Mouse (Mus musculus) neural tube, embryonic 11.5 days (tissue): ENCODE data around the gene B4galnt2. TPM values are rescaled to one million over a fixed set of nuclear protein-coding genes. Genes with fewer than 3 reads are reported as not detected.

Experiments used
- ATAC-seq: fragments of 200-750 bp; cut with Nextera tagmentation; 2 replicates; pipeline ENCODE4 v1.8.0; 2017; ENCODE audit warnings: moderate number of reproducible peaks, mild to moderate bottlenecking, moderate TSS enrichment, moderate library complexity; ENCODE audit not compliant: insufficient read depth, low FRiP score, low TSS enrichment
- DNase-seq: peaks from one replicate; pipeline ENCODE4 v3.0.0-alpha.2; 2015; ENCODE audit warnings: low spot score
- H3K27ac ChIP-seq: fragments of 300-500 bp; sonication (generic); 2 replicates; pipeline ENCODE4 v1.5.1; 2014; ENCODE audit warnings: low read depth, mild to moderate bottlenecking, low read length
- H3K27me3 ChIP-seq: fragments of 300-500 bp; sonication (generic); 2 replicates; pipeline ENCODE4 v1.6.1; 2014; ENCODE audit warnings: mild to moderate bottlenecking, low read length, mixed read lengths; ENCODE audit not compliant: control insufficient read depth, insufficient read depth
- H3K36me3 ChIP-seq: fragments of 300-500 bp; sonication (generic); 2 replicates; pipeline ENCODE4 v1.6.1; 2014; ENCODE audit warnings: mild to moderate bottlenecking, low read length, moderate library complexity, mixed read lengths; ENCODE audit not compliant: control insufficient read depth, insufficient read depth
- H3K4me1 ChIP-seq: fragments of 300-500 bp; sonication (generic); 2 replicates; pipeline ENCODE4 v1.6.1; 2014; ENCODE audit warnings: low read length, mixed read lengths; ENCODE audit not compliant: control insufficient read depth, insufficient read depth
- H3K4me2 ChIP-seq: fragments of 300-500 bp; sonication (generic); 2 replicates; pipeline ENCODE4 v1.6.1; 2014; ENCODE audit warnings: low read depth, mild to moderate bottlenecking, moderate library complexity
- H3K4me3 ChIP-seq: fragments of 300-500 bp; sonication (generic); 2 replicates; pipeline ENCODE4 v1.5.1; 2014; ENCODE audit warnings: low read depth, low read length
- H3K9ac ChIP-seq: fragments of 300-500 bp; sonication (generic); 2 replicates; pipeline ENCODE4 v1.6.1; 2014; ENCODE audit warnings: mild to moderate bottlenecking, low read length
- H3K9me3 ChIP-seq: fragments of 300-500 bp; sonication (generic); 2 replicates; pipeline ENCODE4 v1.6.1; 2016; ENCODE audit warnings: low read length; ENCODE audit not compliant: control insufficient read depth
- WGBS: fragments of 180-500 bp; shearing (Covaris S2); extraction: QIAGEN DNeasy Blood & Tissue Kit; methylation state at CpG from one replicate; pipeline ENCODE4 v1.1.7; 2014; 5-methylcytosine and 5-hydroxymethylcytosine counted together
- polyA plus RNA-seq: library from polyadenylated mRNA; unstranded; fragments of >200 nt; fragmentation: Nextera tagmentation; extraction: Ambion mirVana; gene quantifications from 2 replicates; pipeline ENCODE4 v1.2.1, GENCODE M21; 2014

The B4galnt2 gene
- polyA plus RNA-seq, 1 experiment from 2014 or later = not detected

DNA sequence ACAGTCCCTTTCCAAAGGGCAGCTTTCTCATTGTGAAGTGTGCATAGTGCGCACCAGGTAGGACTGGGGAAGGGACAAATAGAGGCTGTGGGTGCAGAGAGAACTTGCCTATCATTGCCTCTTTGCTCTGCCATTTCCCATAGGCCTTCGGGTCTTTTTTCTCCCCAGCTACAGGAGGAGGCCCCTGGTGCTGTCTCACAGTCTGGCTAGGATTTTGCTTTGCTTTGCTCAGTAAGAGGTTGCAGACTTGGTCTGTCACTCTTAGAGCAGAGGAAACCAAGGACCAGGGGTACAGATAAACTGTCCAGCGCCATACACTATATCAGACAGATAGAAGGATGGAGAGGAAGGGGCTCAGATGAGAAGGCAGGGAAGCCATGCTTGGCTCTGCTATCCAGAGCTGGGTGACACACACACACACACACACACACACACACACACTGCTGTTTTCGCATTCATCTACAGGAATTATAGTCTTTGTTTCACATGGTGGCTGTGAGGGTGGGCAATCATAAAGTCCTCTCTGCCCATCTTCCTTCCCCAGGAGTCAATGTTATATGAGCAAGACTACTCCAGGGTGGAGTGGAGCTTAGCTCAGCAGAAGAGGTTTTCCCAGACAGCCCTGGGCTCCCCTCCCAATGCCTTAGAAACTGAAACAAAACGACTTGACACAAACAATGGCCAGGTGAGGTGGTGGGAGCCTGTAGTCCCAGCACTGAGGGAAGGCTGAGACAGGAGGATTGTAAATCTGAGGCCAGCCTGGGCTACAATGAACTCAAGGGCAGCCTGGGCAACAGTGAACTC, 73.8 kb downstream of the B4galnt2 start:
- H3K4me3 ChIP-seq = no peak overlapping the region
- 80% methylated on average over 5 of the region's 5 CpGs for WGBS
- no peaks in the 10 kb centered on the region for H3K9me3 ChIP-seq
- no peaks in the 10 kb centered on the region for H3K4me1 ChIP-seq
- H3K36me3 ChIP-seq = no peaks in the 10 kb centered on the region
- no peak for ATAC-seq
- no peak overlapping the region for H3K27ac ChIP-seq
- no peak overlapping the region for H3K9ac ChIP-seq
- peaks cover 4% of the 10 kb centered on the region for H3K27me3 ChIP-seq
- no peak for DNase-seq
- no peak overlapping the region; the same call in 1 of the 2 replicates for H3K4me2 ChIP-seq

DNA sequence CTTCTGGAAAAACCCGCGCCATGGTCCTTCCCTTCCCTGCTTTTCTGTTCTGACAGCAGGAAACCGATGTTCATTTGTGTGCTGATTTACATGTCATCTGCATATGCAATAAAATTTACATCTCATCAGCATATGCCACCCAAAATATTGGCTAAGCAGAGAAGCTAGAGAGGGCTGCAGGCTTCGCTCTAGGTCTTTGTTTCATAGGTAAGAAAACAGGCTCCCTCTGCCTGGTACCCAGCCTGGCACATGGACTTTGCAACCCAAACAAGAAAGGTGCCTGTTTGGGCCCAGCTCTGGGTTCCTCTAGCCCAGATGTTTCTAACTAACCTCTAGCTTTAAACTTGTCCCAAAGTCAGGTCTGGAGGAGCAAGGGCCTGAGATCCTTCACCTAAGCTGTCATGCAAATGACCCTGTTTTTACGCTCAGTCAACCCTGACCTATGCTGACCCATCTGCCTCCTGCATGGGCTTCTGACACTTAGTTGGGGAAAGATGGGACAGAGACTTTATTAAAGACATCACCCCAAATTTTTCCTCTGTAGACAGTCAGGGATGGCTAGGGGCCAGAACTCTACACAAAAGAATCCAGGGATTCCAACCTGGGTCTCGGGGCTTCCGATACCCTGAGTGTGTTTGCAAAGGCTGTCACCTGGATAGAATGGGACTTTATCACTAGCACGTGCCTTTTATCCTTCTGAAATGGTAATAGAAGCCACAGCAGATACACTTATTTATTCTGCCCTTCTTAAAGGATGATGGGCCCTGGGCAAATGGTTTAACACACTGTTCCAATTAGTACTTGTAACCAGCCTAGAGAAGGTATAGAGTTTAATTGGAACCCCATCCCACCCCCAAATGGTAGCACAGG, 75.5 kb downstream of the B4galnt2 start:
- DNase-seq (no peak), ATAC-seq (no peak)
- H3K9ac ChIP-seq = no peak overlapping the region
- H3K27ac ChIP-seq = no peak overlapping the region
- H3K4me3 ChIP-seq = no peak overlapping the region
- no peak overlapping the region for H3K4me2 ChIP-seq
- H3K4me1 ChIP-seq = no peaks in the 10 kb centered on the region
- WGBS = 79% methylated on average over 8 of the region's 8 CpGs
- no peaks in the 10 kb centered on the region for H3K9me3 ChIP-seq
- H3K27me3 ChIP-seq = peaks cover 20% of the 10 kb centered on the region
- no peaks in the 10 kb centered on the region for H3K36me3 ChIP-seq

DNA sequence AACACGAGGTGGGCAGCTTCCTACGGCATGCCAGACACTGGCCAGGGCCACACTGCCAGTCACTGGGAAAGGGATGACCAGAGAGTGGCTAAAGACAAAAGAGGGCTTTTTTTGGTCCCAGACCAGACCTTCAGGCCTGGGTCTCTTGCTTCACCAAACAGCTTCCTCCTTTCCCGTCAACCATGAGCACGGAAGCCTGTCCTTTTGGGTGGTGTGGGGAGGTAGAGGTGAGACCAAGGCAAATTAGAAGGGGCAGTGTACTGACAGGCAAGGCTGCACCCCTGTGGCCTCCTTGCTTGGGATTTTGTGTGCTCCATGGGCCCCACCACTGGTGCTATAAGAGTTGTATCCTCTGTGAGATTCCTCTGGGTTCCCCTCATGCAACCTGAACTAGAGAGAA, 76.1 kb downstream of the B4galnt2 start:
- WGBS = 85% methylated on average over 4 of the region's 4 CpGs
- no peak overlapping the region for H3K4me3 ChIP-seq
- no peak overlapping the region for H3K4me2 ChIP-seq
- H3K27me3 ChIP-seq = peaks cover 27% of the 10 kb centered on the region
- DNase-seq (no peak), ATAC-seq (no peak)
- H3K27ac ChIP-seq = no peak overlapping the region
- no peak overlapping the region for H3K9ac ChIP-seq
- no peaks in the 10 kb centered on the region; the same call in 1 of the 2 replicates for H3K4me1 ChIP-seq
- H3K9me3 ChIP-seq = no peaks in the 10 kb centered on the region
- no peaks in the 10 kb centered on the region for H3K36me3 ChIP-seq

DNA sequence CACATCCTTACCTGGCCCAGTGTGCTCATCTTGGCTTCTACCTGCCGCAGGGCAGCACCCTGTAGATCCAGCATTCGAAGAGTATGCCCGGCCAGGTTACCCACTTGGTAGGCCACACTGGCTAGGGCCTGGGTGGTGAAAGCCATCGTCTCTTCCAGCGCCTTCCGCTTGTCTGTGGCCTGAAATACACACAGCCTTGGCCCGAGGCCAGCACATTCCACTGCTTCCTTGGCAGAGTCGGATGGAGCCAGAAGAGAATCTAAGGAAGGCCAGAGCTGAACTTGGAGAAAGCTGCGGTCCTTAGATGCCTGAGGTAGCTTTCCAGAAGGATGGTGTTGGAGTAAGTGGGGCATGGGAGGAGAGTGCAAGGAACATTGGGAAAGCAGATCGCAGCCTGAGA, 77.6 kb downstream of the B4galnt2 start, which contains the start of gene Gngt2:
Gene Gngt2, plus strand, starts transcription at position 158 of the 400 bp plus-strand sequence.
- WGBS = 86% methylated on average over 10 of the region's 10 CpGs
- Histone ChIP-seq H3K4me3 (no peak within 1 kb of the TSS), H3K4me2 (no peak within 1 kb of the TSS), H3K36me3 (no peaks in the 10 kb centered on the region), H3K9ac (no peak within 1 kb of the TSS), H3K27me3 (peaks cover 42% of the 10 kb centered on the region), H3K27ac (no peak within 1 kb of the TSS), H3K9me3 (no peaks in the 10 kb centered on the region), H3K4me1 (no peaks in the 10 kb centered on the region; the same call in 1 of the 2 replicates)
- DNase-seq = no peak
- no peak for ATAC-seq

DNA sequence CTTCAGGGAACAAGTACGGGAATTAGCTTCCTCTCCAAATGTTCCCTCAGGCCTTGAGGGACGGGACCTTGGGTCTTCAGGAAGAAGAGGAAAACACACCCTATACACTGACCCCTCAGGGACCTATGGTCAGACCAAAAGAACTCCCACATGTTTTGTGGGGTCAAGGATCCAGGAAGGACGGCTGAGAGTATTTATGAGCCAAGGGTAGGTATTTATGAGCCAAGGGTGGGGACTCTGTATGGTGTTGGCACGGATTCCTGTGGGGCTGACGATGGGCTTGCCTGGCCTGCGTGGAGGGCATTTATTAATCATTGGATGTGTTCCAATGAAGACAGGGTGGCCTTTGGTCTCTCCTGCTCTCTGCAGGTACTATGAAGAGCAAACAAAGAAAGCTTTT, 78.3 kb downstream of the B4galnt2 start:
- no peaks in the 10 kb centered on the region for H3K36me3 ChIP-seq
- no peaks in the 10 kb centered on the region for H3K9me3 ChIP-seq
- ATAC-seq (no peak), DNase-seq (no peak)
- H3K27me3 ChIP-seq = peaks cover 48% of the 10 kb centered on the region
- no peaks in the 10 kb centered on the region; the same call in 1 of the 2 replicates for H3K4me1 ChIP-seq
- no peak overlapping the region for H3K27ac ChIP-seq
- no peak overlapping the region for H3K4me2 ChIP-seq
- no peak overlapping the region for H3K9ac ChIP-seq
- 71% methylated on average over 6 of the region's 6 CpGs for WGBS
- H3K4me3 ChIP-seq = no peak overlapping the region

DNA sequence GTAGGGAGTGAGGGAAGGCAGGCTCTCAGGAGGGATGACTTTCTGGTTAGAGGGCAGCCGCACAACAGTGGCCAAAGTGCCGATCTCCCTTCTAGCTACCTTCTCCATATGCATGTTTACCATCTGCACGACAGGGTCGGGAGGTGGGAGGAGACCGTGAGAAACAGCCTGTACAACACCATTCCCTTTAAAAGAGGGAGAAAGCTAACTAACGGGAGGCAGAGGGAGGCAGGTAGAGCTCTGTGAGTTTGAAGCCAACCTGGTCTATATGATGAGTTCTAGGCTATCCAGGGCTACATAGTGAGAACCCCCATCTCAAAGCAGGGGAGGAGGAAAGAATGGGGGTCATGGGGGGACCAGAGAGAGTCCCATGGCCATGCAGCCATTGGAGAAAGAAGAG, 78.9 kb downstream of the B4galnt2 start:
- 44% methylated on average over 6 of the region's 6 CpGs for WGBS
- Histone ChIP-seq H3K27me3 (peaks cover 54% of the 10 kb centered on the region), H3K4me3 (no peak overlapping the region), H3K9ac (no peak overlapping the region), H3K27ac (no peak overlapping the region), H3K4me1 (peaks cover 3% of the 10 kb centered on the region), H3K36me3 (no peaks in the 10 kb centered on the region), H3K4me2 (no peak overlapping the region), H3K9me3 (no peaks in the 10 kb centered on the region)
- DNase-seq (no peak), ATAC-seq (no peak)

DNA sequence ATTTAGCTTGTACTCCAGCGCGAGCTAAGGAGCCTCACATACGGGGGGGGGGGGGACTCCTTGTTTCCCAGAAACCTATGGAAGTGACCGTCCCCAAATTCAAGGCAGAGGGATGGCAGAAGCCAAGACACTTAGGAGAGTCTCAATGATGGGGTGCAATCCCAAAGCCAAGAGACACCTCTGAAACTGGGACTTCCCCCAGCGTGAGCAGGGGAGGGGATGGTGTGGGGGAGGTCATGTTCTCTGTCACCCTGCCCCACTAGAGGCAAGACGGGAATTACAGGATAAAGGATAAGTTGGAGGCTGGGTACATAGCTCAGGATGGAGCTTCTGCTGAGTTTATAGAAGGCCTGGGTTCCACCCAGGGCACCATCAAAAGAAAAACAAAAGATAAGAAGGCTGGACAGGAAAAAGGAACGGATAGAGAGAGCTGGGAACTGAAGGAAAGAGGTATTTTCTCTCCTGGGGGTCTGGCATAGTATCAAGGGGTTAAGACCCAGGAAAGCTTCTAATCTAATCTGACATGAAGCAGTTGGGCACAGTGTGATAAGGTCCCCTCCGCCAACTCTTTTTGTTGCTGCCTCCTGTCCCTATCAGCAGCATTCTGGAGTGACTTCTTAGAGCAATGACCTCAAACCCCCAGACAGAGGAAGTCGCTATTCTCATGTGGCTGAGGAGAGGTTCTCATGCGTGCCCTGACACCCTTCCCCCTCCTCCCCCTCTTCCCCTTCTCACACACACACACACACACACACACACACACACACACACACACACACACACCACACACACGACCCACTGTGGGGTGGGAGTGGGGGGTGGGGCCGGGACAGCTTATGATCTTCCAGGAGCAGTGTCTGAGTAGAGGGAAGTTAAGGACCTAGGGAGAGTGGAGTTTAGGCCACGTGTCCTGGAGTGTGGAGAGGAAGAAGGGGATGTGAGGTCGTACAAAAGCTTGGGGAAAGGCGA, 79.7 kb downstream of the B4galnt2 start:
- H3K27me3 ChIP-seq = peaks cover 62% of the 10 kb centered on the region
- H3K36me3 ChIP-seq = no peaks in the 10 kb centered on the region

DNA sequence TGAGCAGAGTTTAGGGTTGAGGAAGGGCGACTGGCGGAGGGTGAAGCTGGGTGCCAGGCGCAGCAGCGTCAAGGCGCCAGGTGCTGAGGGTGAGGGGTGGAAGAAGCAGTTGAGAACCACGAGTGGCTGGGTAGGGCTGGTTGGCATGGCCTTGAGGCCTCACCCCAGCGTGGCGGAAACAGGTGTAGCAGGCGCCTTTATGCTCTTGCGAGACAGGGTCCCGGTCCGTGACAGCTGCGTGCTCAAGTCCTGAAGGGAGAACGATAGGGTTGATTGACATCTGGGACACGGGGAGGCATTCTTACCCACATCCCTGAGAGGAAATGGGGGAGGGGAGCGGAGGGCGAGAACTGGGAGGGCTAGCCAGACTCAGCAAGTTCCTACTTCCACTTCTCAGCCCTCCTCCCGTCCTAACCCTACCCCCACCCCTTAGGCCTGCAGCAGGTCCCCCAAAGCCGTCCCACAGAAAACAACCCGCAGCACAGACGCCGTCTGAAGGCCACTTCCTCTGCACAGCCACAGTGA, 80.5 kb downstream of the B4galnt2 start:
- H3K9me3 ChIP-seq = no peaks in the 10 kb centered on the region
- DNase-seq = no peak
- peaks cover 71% of the 10 kb centered on the region for H3K27me3 ChIP-seq
- no peak overlapping the region for H3K4me2 ChIP-seq
- WGBS = 7% methylated on average over 22 of the region's 22 CpGs
- no peaks in the 10 kb centered on the region for H3K36me3 ChIP-seq
- ATAC-seq = no peak
- no peak overlapping the region for H3K9ac ChIP-seq
- peaks cover 4% of the 10 kb centered on the region for H3K4me1 ChIP-seq
- H3K4me3 ChIP-seq = no peak overlapping the region
- no peak overlapping the region for H3K27ac ChIP-seq

More for the DNA sequence above, 79.7 kb downstream of the B4galnt2 start:
- H3K9me3 ChIP-seq = no peaks in the 10 kb centered on the region
- H3K4me1 ChIP-seq = peaks cover 4% of the 10 kb centered on the region
- H3K27ac ChIP-seq = no peak overlapping the region
- H3K4me2 ChIP-seq = no peak overlapping the region
- ATAC-seq (no peak), DNase-seq (no peak)
- H3K9ac ChIP-seq = no peak overlapping the region
- 25% methylated on average over 15 of the region's 15 CpGs for WGBS
- H3K4me3 ChIP-seq = no peak overlapping the region
